Mouse (Mus musculus): ENCODE measurements around the gene Lrrc4.

Lrrc4 gene

GRCm38 (mm10) chr6:28822296-28822695 lies 9.3 kb downstream of the Lrrc4 start:
- no peak for DNase-seq

DNA sequence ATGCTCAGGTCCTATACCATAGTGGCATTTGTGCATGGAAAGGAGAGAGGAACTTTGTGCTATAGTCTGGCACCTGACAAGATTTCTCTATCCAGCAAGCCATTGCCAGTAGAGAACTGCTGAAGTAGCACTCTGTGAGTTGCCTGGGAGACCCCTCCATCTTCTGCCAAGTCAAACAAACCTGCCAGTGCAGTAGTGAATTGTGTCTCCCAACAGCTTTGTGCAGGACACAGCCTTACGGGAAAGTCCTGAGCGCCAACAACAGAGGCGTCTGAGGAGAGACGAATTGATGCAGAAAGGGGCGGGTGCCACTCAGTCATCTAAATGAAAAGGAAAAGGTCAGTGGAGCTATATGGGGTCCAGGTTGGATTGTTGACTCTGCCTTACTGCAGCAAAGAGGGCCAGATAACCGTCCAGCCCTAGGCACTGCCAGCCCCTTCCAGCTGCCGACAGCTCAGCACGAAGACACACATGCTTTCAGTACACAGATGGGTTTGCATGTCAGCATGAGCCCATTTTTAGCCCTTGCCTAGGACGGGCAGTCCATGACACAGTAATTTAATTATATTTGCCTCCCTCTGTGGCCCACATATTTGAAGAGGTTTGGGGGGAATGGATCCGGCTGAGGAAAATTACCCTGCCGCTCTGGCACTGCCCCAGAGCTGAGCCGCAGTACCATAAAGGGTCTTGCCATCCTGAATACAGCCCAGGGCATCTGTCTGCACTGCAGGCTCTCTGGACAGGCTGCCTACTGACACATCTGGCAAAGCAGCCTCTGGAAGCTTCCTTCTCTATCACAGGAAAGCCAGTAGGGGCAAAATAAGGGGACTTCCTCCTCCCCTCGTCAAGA lies 11.8 kb downstream of the Lrrc4 start:
- DNase-seq, result peak; percentile 36

DNA sequence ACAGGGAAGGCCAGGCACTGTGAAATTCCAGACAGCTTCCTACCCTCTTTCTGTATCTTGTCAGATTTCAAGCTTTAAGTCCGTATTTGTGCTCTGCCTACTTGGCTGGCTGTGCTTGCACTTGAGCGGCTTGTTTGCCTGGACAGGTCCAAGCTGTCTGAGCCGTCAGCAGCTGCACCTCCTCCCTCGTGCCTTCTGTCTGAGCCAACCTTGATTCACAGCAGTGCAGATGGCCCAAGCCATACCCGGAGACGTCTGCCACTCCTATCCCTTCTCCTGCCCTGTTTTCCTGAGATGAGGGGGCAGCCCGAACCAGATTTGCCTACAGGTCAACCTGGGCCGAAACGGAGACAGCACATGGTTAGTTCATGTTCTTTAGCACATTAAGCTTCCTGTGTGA lies 14.5 kb downstream of the Lrrc4 start:
- DNase-seq, result peak; percentile 87

GRCm38 (mm10) chr6:28814895-28815294 lies 16.7 kb downstream of the Lrrc4 start:
- no peak for DNase-seq

DNA sequence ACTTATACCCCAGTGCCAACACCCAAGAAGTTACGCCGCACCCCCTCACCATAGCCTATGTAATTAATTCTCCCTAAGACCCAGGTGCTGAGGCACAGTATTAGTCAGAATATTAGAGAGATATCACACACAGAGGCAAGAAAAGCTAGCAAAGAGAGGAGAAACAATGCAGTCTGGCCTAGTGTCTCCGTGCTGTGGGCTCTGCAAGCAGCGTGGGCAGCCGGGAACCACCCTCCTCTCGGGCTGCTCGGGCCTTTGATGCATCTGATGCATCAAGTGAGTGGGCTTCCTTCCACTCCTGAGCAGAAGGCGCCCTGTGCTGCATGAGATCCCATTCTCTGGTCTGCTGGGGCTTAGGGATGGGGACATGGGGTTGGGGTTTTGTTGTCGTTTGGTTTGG lies 18.5 kb downstream of the Lrrc4 start:
- DNase-seq, result no peak

GRCm38 (mm10) chr6:28804751-28805150 lies 26.8 kb downstream of the Lrrc4 start:
- peak; percentile 52 for DNase-seq

- peak; percentile 85 for DNase-seq
Observed at GRCm38 (mm10) chr6:28803678-28804279, 27.8 kb downstream of the Lrrc4 start.

DNA sequence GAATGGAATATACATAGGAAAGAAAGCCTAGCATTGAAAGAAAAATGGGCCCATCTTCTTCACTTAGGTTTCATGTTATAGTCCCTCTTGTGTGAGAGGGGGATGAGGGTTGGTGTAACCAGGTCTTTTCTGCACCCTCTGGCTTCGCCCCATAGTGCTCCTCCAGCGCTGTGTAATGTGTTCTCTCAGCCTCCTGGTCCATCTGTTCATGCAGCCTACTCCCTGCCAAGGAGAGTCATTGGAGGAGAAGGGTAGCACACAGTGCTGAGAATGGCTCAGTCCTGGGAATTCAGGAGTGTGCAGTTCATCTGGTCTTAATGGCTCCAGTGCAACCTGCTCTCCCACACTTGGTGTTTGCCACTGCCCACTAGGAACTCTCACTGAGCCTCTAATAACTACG lies 30.6 kb downstream of the Lrrc4 start:
- DNase-seq, result peak; percentile 94

- no peak for DNase-seq
Observed at GRCm38 (mm10) chr6:28799818-28800217, 31.7 kb downstream of the Lrrc4 start.

DNA sequence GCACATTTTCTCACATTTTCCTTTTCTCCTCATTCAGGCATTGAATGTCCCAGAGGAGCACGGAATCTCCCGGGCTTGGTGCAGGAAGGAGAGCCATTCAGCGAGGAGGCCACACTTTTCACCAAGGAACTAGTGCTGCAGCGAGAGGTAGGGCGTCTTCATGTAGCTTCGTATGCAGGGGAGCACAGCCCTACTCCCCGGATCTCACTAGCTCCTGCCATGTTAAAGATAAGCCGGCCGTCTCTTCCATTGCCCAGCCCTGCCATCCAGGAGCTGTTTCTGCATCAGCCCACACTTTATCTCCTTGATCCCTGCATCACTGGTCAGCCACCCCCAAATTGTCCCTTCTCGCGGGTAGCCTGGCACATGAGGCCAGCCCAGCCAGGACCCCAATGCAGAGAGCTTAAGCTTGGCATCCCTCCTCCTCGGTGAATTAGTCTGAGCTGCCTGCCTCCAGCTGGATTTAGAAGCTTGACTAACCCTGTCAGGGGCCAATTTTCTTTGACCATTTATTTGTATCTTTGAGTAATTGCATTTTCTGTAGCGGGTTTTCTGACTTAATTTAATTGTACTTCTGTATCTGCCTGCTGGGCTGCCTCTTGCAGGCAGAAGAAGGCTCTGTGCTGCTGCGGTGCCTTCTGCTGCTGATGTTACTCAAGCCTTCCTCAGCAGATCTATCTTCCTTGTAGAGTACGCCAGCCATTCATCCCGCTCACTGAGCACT lies 35.6 kb downstream of the Lrrc4 start:
- no peak for DNase-seq

DNA sequence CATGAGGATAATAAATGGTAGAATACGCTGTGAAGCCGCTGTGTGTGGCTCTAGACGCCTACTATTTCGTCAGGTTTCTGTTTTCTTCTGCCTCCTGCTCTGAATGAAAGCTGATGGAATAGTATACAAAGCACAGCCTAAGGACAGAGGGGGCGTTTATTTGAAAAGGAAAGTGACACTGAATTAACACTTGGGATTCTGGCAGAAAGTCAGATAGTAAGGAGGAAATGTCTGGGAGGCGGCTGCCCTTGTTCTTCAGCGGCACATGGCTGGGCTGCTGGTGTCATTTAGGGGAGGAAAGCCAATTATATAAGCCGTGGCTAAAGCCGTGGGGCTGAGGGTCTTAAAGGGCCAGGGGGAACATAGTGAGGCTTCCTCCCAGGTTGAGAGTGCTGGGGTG lies 36.2 kb downstream of the Lrrc4 start:
- DNase-seq, result peak; percentile 33

- no peak for DNase-seq
Observed at GRCm38 (mm10) chr6:28791809-28792208, 39.7 kb downstream of the Lrrc4 start.

GRCm38 (mm10) chr6:28791183-28791582 lies 40.4 kb downstream of the Lrrc4 start:
- no peak for DNase-seq

DNA sequence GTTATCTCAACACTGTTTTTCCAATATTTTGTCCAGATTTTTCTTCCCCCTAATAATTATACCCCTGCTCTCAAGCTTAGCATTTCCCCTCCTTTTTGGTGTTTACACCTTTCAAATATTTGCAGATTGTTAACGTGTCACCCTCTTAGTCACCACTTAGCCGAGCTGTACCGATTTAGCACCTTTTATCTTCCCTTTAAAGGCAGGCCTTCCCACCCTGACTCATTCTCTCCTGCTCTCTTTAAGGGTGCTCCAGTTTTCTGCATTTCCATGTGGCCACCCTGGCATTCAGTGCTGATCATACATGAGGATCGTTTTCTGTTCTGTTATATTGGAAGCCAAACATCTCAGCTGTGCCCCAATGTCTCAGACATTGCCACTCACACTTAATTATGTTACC lies 41.9 kb downstream of the Lrrc4 start:
- no peak for DNase-seq

DNA sequence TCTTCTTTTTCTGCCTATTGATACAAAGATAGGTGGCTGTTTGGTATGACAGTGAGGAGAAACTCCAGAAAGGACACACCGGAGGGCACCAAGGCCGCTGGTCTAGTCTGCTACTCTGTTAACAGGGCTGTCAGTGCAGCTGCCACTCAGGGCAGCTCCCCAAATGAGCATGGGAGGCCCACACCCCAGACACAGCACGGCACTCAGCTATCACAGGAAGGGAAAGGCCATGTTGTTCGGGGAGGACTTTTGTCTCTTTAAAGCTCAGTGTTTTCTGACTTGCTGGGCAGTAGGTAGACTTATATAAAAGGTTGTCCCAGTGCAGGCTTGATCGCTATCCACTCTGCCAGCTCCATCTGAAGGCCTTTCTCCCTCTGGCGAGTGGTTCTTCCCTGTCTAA lies 44.4 kb downstream of the Lrrc4 start:
- DNase-seq, result peak; percentile 49

GRCm38 (mm10) chr6:28785770-28786169 lies 45.8 kb downstream of the Lrrc4 start:
- no peak for DNase-seq

DNA sequence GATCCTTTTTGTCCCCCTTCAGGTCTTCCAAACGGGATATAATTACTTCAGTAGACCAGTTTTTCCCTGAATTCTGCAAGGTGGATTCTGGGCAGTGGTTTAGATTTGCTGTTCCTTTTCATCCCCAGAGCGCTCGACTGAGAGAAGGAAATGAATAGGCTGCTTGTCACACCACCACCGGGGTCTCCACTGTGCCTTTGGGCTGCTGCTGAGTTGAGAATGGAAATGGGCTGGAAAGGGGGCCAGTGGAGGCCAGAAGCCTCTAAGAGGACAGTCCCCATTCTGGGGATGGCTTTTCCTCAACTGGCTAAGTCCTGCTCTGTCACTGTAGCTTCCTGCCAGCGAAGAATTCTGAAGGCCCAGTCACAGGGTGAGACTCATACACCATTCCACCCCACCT lies 47.6 kb downstream of the Lrrc4 start:
- DNase-seq, result no peak

- no peak for DNase-seq
Observed at GRCm38 (mm10) chr6:28783082-28783647, 48.4 kb downstream of the Lrrc4 start.

DNA sequence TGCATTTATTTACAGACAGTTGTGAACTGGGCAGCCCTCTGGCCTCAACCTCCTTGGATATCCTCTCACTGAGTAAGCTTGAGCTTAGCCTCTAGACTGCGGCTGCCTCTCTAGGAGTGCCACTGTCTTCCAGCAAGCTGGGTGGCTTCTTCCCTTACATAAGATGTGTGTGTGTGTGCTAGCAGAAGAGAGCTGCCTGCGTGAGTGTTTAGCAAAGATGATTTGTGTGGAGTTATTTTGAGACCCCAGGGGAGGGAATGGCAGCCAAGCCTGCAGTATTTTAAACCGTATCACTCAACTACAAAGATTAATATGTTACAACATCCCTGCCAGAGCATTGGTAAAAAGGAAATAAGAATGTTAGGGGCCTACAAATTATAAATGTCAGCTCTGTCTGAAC lies 49.9 kb downstream of the Lrrc4 start:
- no peak for DNase-seq

DNA sequence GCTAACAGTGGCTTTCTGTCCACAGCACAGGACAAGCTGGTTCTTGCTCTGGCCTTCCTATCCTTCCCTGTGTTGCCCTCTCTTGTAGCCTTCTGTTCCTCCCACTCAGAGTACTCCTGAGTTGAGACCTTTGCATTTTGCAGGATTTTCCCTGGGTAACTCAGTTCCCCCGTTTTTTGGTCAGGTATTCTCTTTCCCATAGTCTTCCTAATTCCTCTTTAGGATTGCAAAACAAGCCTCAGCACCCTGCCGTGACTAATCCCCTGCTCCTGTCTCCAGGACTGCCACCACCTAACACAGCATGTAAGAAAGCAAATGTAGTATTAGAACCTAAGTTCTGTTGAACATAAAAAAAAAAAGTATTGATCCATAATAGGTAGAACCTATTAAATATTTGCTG lies 60.2 kb downstream of the Lrrc4 start:
- DNase-seq, result no peak

GRCm38 (mm10) chr6:28767891-28768481 lies 63.6 kb downstream of the Lrrc4 start:
- no peak for DNase-seq

DNA sequence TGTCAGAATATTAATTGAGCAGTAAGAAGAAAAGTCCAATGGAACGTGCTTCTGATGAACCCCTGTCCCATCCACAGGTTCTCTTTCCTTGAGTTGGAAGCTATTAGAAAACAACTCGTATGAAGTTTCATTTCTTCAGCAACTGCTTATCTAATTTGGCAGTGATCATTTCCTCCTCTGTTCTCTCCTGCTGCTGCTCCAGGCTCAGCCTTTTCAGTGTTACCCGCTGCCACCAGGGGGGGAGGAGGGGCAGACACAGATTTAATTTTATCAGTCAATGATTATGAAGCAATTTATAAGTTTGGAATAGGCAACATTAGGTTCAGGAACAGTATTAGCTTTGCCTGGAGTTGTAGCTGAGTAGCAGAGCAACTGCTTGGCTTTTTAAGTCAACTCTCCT lies 64.9 kb downstream of the Lrrc4 start:
- DNase-seq, result no peak

GRCm38 (mm10) chr6:28762132-28762775 lies 69.3 kb downstream of the Lrrc4 start:
- no peak for DNase-seq

Measured in cerebellum, adult 9-10 months (tissue).